Mouse (Mus musculus): Measurements from ENCODE around the gene Trim29. TPM values are rescaled to one million over a fixed set of nuclear protein-coding genes. Genes with fewer than 3 reads are reported as not detected.

The Trim29 gene
- total RNA-seq (2021) (under 1 TPM; 0.08 to 0.11 TPM), polyA plus RNA-seq (2012; rRNA removed) (0.33 TPM in 1 of 2 replicates, not detected in the other)
- long read RNA-seq = 0 reads

DNA sequence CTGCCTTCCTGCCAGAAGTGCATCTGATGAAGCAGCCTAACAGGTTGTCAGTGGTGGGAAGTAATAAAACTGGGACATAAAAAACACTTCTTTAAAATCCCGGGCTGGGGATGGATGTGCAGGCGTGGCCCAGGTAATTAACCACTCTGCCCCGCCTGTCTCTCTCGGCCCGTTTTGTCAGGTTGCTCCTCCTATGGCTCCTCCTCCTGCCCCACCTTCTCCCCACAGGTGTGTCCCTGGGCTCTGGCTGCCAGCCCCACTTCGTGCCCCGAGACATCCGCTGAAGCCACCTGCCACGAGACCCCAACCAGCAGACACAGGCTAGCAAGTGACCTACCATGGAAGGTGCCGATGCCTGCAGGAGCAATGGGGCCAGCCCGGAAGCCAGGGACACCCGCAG, at the start of gene Trim29:
Trim29 (plus strand) TSS at position 311 of the 400 bp plus-strand sequence.
- no peaks in the 10 kb centered on the region for H3K36me3 ChIP-seq (ENCODE audit: control insufficient read depth, insufficient read depth, low read length)
- H3K79me2 ChIP-seq (replicated peaks; ENCODE audit: control insufficient read depth, insufficient read depth, low read length) = no peaks in the 10 kb centered on the region
- no peaks in the 10 kb centered on the region for H3K27me3 ChIP-seq (ENCODE audit: control insufficient read depth, insufficient read depth, low read length)
- no peak for DNase-seq
- H3K9ac ChIP-seq (ENCODE audit: low read depth, low read length) = no peak within 1 kb of the TSS
- no peak within 1 kb of the TSS for H3K4me3 ChIP-seq
- H3K27ac ChIP-seq = no peak within 1 kb of the TSS
- no peak for TF ChIP-seq POLR2A (IDR thresholded peaks at IDR 0.05; ENCODE audit: insufficient read depth, low read depth, low read length)
- TF ChIP-seq EP300 (IDR thresholded peaks at IDR 0.05; ENCODE audit: insufficient read depth, low read depth, low read length) = no peak
- no peak for TF ChIP-seq CTCF (IDR thresholded peaks at IDR 0.05)
- intact Hi-C loops (cut with DNase I) = no loop called here
- 61% methylated on average over 12 of the region's 12 CpGs for WGBS
- no peaks in the 10 kb centered on the region for H3K4me1 ChIP-seq (ENCODE audit: control insufficient read depth, insufficient read depth, low read length)

DNA sequence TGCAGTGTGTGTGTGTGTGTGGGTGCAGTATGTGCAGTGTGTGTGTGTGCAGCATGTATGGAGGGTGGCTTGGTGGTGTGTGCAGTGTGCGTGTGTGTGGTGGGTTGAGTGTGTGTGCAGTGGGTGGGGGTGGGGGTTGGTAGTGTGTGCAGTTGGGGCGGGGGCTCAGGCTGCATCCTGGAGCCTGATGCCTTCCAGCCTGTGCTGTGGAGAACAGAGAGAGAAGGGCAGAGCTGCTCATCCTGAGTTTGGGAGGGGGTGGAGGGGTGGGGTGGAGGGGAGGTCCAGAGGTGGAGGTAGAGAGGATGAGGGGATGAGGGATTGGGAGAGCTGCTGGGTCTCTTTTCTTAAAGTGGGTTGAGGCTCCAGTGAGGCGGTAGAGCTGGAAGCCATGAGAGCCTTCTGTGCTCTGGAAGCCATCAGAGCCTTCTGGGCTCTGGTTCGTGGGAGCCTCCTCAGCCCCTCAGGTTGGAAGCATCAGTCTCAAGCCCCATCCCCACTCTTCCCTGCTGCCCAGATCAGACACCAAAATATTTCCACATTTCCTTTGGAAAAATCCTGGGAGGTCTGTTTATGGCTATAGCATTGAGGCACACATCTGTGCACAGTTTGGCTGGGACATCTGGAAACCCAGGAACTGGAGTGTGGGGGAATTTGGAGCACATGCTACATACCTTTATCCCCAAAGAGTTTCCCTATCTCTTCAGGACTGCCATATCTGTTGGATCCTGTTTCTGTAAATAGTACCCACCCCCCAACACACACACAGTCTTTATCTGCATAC, 49.3 kb upstream of the Trim29 start:
- Histone ChIP-seq H3K27ac (no peak overlapping the region), H3K79me2 (replicated peaks; ENCODE audit: control insufficient read depth, insufficient read depth, low read length) (no peaks in the 10 kb centered on the region), H3K27me3 (ENCODE audit: control insufficient read depth, insufficient read depth, low read length) (no peaks in the 10 kb centered on the region), H3K4me3 (no peak overlapping the region), H3K9ac (ENCODE audit: low read depth, low read length) (no peak overlapping the region), H3K4me1 (ENCODE audit: control insufficient read depth, insufficient read depth, low read length) (peaks cover 5% of the 10 kb centered on the region), H3K36me3 (ENCODE audit: control insufficient read depth, insufficient read depth, low read length) (no peaks in the 10 kb centered on the region)
- no peak for TF ChIP-seq POLR2A (IDR thresholded peaks at IDR 0.05; ENCODE audit: insufficient read depth, low read depth, low read length)
- TF ChIP-seq CTCF (IDR thresholded peaks at IDR 0.05) = no peak
- TF ChIP-seq EP300 (IDR thresholded peaks at IDR 0.05; ENCODE audit: insufficient read depth, low read depth, low read length) = no peak
- DNase-seq = no peak
- WGBS = 74% methylated on average over 4 of the region's 4 CpGs
- intact Hi-C loops (cut with DNase I) = no loop called here

DNA sequence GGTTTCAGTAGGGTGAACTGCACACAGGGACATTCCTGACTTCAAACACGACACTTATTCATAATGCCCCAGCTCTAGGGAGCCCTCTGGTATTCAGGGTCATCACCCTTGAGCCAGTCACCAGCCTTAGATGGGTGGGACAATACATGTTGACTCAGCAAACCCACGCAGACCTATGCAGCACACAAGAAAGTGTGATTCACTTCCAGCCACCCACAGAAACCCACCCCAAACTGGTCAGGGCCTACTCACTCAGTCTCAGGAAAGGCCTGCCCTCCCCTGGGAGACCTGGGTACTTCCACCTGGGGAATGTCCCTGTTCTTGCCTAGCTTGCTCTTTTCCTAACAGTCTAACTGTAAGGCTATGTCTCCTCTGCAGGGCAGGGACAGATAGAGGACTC, 48.7 kb upstream of the Trim29 start:
- TF ChIP-seq CTCF (IDR thresholded peaks at IDR 0.05) (no peak), POLR2A (IDR thresholded peaks at IDR 0.05; ENCODE audit: insufficient read depth, low read depth, low read length) (no peak), EP300 (IDR thresholded peaks at IDR 0.05; ENCODE audit: insufficient read depth, low read depth, low read length) (no peak)

DNA sequence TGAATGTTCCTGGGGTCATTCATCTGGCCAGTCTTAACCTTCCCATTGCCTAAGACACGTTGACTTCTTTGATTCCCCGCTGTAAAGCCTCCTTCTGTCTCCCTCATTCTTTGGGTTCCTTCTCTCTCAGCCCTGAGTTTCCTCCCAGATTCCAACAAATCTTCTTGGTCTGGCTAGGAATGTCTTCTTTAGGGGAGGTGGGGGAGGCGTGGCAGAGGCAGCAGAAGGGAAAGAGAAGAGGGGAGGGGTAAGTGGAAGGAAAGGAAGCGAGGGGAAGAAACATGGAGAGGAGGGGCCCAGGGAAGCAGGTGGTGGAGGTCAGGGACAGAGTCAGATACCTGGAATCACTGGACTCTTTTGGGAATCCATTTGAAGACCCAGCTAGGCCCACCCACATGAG, 48.3 kb upstream of the Trim29 start:
- Histone ChIP-seq H3K9ac (ENCODE audit: low read depth, low read length) (no peak overlapping the region), H3K4me3 (no peak overlapping the region), H3K27me3 (ENCODE audit: control insufficient read depth, insufficient read depth, low read length) (no peaks in the 10 kb centered on the region), H3K79me2 (replicated peaks; ENCODE audit: control insufficient read depth, insufficient read depth, low read length) (no peaks in the 10 kb centered on the region), H3K27ac (no peak overlapping the region; the same call in 1 of the 2 replicates), H3K36me3 (ENCODE audit: control insufficient read depth, insufficient read depth, low read length) (no peaks in the 10 kb centered on the region), H3K4me1 (ENCODE audit: control insufficient read depth, insufficient read depth, low read length) (peaks cover 5% of the 10 kb centered on the region)
- intact Hi-C loops (cut with DNase I) = no loop called here
- TF ChIP-seq CTCF (IDR thresholded peaks at IDR 0.05) (no peak), POLR2A (IDR thresholded peaks at IDR 0.05; ENCODE audit: insufficient read depth, low read depth, low read length) (no peak), EP300 (IDR thresholded peaks at IDR 0.05; ENCODE audit: insufficient read depth, low read depth, low read length) (no peak)
- DNase-seq = no peak
- 79% methylated on average over 4 of the region's 4 CpGs for WGBS

More for the DNA sequence above, 48.7 kb upstream of the Trim29 start:
- H3K79me2 ChIP-seq (replicated peaks; ENCODE audit: control insufficient read depth, insufficient read depth, low read length) = no peaks in the 10 kb centered on the region
- intact Hi-C loops (cut with DNase I) = no loop called here
- H3K36me3 ChIP-seq (ENCODE audit: control insufficient read depth, insufficient read depth, low read length) = no peaks in the 10 kb centered on the region
- no peak overlapping the region; the same call in 1 of the 2 replicates for H3K27ac ChIP-seq
- WGBS = 58% methylated on average over 2 of the region's 2 CpGs
- no peak overlapping the region for H3K9ac ChIP-seq (ENCODE audit: low read depth, low read length)
- H3K4me3 ChIP-seq = no peak overlapping the region
- peaks cover 5% of the 10 kb centered on the region for H3K4me1 ChIP-seq (ENCODE audit: control insufficient read depth, insufficient read depth, low read length)
- no peak for DNase-seq
- no peaks in the 10 kb centered on the region for H3K27me3 ChIP-seq (ENCODE audit: control insufficient read depth, insufficient read depth, low read length)

DNA sequence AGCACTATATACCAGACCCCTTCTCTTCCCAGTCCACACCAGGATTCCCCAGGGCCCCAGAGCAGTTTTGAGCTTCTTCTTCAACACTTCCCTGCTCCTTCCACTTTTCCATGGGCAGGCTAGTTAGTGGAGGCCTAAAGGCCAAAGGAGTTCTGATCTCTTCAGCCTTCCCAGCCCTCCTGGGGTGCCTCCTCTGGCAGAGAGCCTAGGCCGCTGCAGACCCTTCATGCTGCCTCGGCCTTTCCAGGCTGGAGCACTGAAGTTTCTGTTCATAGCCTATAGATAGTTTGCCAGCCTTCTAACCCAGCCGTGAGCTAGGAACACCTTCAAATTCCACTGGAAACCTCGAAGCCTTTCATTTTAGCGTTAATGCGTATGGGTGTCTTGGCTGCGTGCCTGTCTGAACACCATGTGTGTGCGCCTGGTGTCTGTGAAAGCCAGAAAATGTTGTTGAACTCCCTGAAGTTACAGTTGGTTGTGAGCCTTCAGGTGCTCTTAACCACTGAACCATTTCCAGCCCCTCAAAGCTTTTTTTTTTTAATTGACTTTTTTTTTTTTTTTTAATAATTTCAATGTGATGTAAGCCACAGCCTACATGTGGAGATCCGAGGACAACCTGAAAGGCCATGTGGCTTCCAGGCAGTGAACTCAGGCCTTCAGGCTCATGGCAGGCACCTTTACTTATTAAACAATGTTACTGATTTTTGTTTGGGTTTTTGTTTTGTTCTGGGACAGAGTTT, 47.7 kb upstream of the Trim29 start:
- Histone ChIP-seq H3K4me1 (ENCODE audit: control insufficient read depth, insufficient read depth, low read length) (peaks cover 5% of the 10 kb centered on the region), H3K27ac (peak overlapping the region; percentile 23), H3K36me3 (ENCODE audit: control insufficient read depth, insufficient read depth, low read length) (no peaks in the 10 kb centered on the region), H3K4me3 (no peak overlapping the region), H3K79me2 (replicated peaks; ENCODE audit: control insufficient read depth, insufficient read depth, low read length) (no peaks in the 10 kb centered on the region), H3K27me3 (ENCODE audit: control insufficient read depth, insufficient read depth, low read length) (no peaks in the 10 kb centered on the region), H3K9ac (ENCODE audit: low read depth, low read length) (no peak overlapping the region)
- TF ChIP-seq EP300 (IDR thresholded peaks at IDR 0.05; ENCODE audit: insufficient read depth, low read depth, low read length) (no peak), CTCF (IDR thresholded peaks at IDR 0.05) (no peak), POLR2A (IDR thresholded peaks at IDR 0.05; ENCODE audit: insufficient read depth, low read depth, low read length) (no peak)
- intact Hi-C loops (cut with DNase I) = no loop called here
- DNase-seq = no peak
- 73% methylated on average over 9 of the region's 9 CpGs for WGBS

All from heart, adult 2 months (tissue).